Mouse (Mus musculus) thymus, adult 18-20 months (tissue): ENCODE measurements around the gene Nckipsd.
A peak's percentile ranks its signal among the peaks of the same experiment; 100 is the strongest.

Experiments used
- DNase-seq, 2 experiments: peaks; one replicate each; pipeline ENCODE4 v3.0.0; 2022; ENCODE audit warnings: mixed read lengths in 2 of 2

Nckipsd gene

DNA sequence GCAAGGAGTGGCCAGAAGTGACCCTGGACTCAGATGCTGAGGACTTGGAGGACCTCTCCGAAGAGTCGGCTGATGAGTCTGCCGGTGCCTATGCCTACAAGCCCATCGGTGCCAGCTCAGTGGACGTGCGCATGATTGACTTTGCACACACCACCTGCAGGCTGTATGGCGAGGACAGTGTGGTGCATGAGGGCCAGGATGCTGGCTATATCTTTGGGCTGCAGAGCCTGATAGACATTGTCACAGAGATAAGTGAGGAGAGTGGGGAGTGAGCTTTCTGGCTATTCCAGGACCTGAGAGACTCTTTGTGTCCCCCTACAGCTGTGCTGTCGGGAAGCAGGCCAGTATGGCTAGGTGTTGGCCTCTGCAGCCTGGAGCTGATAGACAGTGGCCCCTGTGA lies 2.4 kb upstream of the Nckipsd start:
- DNase-seq, result no peak

DNA sequence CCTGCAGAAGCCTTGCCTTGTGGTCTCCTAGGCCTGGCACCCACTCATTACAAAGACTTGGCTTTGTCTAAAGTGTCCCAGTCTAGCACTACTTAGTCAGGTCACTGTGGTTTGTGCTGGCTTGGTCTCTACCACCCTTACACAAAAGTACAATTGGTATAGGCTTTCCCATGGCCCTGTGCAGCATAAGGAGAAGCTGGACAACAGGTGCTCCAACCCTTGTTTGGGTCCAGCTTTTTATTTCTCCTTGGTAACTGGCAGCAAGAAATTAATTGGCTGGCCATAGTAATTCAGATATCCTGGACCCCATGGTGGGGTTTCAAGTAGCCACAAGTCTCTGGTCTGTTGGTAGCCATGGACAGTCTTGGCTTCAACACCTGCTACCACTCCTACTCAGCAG lies 1.8 kb upstream of the Nckipsd start:
- no peak for DNase-seq

DNA sequence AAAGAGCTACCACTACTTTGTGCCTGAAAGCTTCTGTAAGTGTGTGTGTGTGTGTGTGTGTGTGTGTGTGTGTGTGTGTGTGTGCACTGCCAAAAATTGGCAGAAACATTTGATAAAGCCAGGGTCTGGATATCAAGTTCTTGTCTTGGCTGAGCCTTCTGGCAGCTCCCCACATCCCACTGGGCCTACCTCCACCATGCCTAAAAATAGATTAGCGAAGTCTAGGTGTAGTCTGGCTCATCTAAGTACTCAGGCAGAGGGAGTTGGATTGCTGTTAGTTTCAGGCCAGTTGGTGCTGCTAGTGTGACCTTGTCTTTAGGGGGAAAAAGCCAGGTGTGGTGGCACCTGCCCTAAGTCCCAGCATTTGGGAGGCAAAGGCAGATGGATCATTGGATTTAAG lies 1.3 kb upstream of the Nckipsd start:
- no peak for DNase-seq

DNA sequence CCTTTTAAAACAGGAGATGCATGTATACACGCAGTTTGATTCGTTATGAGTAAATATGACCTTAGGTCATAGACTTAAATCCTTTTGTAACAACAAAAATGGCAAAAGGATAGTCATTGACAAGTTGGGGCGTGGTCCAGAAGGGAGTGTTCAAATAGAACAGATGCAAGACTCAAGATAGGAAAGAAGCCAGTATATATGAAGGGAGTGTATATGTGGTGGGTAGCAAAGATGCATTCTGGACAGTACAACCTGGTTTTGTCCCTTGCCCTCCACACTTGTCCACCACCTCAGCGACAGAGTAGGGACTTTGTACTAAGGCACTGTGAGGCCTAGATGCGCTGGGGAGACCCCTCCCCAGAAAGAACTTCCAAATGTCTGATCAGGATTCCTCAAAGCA lies 494 bp upstream of the Nckipsd start:
- no peak for DNase-seq

DNA sequence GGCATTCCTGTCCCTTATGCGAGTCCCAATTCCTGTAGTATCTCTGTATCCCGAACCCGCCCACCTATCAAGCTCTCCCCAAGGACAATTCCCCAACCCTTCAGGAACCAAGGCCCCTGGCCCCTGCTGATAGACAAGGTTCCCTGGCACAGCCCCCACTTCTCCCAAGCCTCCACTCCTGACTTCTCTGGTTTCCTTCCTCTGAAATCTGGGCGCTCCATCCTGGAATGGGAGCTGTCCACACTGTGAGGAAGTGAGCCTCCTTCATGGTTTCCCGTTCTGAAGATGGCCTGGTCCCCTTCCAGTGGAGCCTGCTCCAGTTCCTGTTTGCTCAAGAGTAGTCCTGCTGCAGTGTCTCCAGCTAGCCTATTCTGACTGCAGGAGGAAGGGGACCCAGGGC lies 1.0 kb downstream of the Nckipsd start:
- DNase-seq, result no peak

DNA sequence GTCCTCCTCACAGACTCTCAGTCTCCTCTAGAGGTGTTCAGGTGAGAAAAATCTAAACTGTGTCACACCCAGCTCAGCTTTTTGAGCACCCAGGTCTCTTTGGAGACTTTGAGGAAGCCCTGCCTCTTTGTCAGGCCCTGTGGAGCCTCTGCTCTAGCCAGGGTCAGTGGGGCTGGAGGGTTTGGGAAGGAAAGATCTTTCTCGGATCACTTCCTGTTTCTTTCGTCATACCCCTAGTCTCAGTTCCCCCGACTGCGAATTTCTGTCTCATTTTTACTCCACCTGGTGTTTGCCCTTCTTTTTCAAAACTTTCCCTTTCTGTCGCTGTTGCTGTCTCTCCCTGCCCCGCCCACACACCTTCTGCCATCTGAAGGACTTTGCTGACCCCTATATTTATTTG lies 1.6 kb downstream of the Nckipsd start:
- no peak for DNase-seq

DNA sequence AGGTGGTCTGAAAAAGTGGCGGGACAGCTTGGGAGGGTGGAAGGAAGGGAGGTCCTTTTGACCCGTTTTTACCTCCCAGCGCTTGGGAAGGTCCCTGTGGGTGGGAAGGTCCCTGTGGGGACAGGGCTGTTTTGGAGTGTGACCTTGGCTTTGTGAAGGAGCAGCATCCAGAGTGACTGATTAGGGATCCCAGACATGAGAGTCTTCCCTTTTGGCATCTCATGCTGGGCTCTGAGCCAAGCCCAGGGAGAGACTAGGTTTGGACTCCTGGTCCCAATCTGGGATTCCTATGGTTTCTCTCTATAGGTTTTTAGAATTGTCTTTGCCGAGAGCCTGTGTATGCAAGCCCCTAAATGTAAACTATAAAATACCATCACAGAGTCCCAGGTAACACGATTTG lies 2.3 kb downstream of the Nckipsd start:
- no peak for DNase-seq

DNA sequence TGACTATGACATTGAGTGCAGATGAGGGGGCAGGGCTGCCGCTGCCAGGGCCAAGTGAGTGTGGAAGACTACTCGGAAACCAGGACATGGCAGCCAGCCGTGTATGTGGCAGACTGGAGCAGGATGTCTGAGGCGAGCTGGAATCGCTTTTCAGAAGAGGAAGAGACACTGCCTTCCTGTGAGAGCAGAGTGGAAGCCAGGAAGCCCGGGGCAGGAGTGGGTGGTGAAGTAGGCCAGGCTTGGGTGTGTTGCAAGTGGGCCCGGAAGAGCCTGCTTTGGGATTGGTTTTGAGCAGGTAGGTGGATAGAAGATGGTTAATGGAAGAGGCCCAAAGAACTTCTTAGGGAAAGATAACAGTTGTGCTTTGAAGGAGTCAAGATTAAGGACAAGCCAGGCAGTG lies 7.4 kb downstream of the Nckipsd start:
- no peak for DNase-seq

DNA sequence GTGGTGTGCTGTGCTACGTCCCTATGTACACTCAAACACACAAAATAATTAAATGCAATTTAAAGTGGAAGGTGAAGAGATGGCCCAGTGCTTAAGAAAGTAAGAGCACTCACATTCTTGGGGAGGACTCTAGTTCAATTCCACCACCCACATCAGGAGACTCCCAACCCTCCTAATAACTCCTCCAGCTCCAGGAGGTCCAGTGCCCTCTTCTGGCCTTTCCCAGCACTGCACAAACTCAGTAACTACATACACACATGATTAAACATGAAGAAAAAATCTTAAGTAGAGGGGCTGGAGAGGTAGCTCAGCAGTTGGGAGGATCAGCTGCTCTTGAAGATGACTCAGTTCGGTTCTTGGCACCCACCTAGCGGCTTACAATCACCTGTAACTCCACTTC lies 11.3 kb downstream of the Nckipsd start:
- no peak for DNase-seq

DNA sequence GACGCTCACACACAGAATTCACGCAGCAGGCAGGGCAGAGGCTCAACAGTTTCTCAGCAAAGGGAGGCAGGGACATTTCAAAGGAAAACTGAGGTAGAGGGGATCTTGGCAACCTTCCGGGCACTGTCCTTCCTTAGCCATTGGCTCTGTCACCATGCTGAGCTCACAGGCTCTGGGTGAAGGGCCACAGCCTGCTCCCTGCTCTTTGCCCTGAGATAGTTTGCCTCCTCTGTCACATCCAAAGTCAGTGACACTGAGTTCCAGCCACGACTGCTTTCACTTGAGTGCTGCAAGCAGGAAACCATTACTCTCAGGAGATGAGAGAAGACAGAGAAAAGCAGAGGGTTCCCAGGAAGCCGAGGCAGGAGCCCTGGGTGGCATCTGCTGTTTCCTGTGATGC lies 11.9 kb downstream of the Nckipsd start:
- no peak for DNase-seq

DNA sequence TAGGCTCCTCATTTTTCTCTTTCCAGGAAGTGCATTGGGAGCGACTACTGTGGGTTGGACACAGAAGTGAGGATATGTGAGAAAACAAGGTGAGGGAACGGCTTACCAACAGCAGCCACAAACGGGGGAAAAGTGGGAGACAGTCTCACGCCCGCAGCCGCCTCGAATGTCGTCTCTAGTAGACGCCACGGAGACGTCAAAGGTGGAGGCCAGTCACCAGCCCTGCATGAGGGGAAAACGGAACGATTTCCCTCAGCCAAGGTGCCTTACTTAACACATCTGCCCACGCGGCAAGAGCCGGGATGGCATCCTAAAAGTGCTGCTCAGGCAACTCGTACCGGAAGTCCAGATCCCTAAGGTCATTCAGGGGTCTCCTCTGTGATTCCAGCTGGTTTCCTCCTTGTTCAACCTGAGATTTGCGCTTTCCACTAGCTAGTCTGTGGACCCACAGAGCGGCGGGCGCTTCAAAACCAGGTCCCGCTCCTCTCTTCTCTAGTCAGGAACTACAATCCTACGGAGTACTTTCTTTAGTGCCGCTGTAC lies 16.0 kb downstream of the Nckipsd start:
- DNase-seq, result no peak

DNA sequence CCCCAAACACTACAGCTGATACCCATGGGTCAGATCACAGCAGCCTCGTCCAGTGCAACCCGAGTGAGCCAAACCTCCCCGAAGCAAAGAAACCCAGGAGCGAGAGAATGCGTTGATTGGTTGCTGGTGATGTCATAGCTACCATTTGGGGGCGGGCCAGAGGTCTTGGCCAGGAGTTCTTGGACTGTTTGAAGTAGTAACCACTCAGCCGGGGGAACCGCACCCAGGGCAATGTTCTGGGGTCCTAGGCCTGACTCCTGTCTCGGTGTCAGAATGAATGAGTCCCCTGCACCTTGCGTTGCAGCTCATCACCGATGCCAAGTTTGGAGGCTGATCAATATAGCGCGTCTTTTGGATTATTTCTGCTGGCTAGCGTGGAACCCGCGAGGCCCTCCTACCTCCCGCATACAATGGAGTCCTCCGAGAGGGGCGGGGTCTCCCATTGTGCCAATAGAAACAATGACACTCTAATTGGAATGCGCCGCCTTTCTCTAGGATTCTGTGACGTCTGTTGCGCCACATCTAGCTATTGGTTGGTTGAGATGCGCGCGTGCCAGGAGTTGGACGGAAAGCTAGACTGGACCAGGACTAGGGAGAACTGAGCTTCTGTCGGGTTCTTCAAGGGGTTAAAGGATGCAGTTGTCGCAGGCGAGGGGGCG lies 16.7 kb downstream of the Nckipsd start:
- DNase-seq, result no peak

DNA sequence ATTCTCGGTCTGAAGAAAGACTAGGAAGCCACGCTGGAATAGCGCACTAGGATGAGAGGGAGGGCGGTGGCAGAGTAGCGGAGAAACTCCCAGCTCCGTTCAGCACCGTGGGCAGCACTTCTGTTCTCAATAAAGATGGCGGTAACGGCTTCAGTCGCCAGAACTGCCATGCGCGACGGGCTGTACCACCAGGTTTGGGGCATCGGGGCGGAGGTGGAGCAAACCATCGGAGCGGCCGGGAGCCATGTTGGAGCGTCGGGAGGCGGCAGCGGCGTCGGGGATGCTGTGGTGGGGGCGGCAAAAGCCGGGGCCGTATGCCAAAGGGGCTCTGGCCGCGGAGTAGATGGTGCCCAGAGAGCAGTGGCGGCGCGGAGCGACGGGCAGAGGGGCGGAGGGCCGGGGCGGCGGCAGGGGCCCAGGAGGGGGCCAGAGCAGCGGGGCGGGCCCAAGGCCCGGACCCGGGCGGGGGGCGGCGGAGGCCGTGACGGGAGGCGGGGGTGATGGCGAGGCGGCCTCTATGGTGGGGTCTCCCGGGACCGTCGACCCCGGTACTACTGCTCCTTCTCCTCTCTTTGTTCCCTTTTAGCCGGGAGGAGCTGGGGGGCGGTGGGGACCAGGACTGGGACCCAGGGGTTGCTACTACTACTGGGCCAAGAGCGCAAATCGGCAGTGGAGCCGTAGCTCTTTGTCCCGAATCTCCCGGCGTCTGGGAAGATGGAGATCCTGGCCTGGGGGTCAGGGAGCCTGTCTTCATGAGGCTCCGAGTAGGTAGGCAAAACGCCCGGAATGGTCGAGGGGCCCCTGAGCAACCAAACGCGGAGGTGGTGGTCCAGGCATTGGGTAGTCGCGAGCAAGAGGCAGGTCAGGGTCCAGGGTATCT lies 17.9 kb downstream of the Nckipsd start, which contains the start of gene Celsr3:
Gene Celsr3 (plus strand): TSS at position 501 of the 880 bp plus-strand sequence.
- no peak for DNase-seq

DNA sequence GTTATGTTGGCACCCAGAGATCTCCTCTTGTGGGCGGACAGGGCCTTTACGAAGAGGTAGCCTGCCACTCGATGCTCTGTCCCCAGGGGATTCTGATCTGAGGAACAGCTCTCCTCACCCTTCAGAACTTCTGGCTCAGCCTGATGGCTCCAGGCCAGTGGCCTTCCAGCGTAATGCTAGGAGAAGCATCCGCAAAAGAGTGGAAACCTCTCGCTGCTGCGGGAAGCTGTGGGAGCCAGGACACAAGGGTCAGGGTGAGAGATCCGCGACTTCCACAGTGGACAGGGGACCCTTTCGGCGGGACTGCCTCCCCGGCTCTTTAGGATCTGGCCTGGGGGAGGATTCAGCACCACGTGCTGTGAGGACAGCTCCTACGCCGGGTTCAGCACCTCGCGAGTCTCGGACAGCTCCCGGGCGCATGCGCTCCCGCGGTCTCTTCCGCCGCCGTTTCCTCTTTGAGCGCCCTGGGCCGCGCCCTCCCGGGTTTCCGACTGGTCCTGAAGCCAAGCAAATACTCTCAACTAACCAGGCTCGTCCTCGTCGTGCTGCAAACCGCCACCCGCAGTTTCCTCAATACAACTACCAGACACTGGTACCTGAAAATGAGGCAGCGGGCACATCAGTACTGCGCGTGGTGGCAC lies 18.7 kb downstream of the Nckipsd start:
- DNase-seq, result peak; percentile 46 to 59

DNA sequence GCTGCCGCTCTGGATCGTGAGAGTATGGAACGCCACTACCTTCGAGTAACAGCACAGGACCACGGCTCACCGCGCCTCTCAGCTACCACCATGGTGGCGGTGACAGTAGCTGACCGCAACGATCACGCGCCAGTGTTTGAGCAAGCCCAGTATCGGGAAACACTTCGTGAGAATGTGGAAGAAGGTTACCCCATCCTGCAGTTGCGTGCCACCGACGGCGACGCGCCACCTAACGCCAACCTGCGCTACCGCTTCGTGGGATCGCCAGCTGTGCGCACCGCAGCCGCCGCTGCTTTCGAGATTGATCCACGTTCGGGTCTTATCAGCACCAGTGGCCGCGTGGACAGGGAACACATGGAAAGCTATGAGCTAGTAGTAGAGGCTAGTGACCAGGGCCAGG lies 19.3 kb downstream of the Nckipsd start:
- no peak for DNase-seq

DNA sequence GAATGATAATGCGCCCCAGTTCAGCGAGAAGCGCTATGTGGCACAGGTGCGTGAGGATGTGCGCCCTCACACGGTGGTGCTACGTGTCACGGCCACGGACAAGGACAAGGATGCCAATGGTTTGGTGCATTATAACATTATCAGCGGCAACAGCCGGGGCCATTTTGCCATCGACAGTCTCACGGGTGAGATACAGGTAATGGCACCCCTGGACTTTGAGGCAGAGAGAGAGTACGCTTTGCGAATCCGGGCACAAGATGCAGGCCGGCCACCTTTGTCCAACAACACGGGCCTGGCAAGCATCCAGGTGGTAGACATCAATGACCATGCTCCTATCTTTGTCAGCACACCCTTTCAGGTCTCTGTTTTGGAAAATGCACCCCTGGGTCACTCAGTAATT lies 19.7 kb downstream of the Nckipsd start:
- no peak for DNase-seq

DNA sequence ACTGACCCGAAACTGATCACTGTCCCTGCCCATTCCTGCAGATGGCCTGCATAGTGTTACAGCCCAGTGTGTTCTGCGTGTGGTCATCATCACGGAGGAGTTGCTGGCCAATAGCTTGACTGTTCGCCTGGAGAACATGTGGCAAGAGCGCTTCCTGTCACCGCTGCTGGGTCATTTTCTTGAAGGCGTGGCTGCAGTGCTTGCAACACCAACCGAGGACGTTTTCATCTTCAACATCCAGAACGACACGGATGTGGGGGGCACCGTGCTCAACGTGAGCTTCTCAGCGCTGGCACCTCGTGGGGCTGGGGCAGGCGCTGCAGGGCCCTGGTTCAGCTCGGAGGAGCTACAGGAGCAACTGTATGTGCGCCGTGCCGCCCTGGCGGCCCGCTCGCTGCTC lies 23.5 kb downstream of the Nckipsd start:
- no peak for DNase-seq

DNA sequence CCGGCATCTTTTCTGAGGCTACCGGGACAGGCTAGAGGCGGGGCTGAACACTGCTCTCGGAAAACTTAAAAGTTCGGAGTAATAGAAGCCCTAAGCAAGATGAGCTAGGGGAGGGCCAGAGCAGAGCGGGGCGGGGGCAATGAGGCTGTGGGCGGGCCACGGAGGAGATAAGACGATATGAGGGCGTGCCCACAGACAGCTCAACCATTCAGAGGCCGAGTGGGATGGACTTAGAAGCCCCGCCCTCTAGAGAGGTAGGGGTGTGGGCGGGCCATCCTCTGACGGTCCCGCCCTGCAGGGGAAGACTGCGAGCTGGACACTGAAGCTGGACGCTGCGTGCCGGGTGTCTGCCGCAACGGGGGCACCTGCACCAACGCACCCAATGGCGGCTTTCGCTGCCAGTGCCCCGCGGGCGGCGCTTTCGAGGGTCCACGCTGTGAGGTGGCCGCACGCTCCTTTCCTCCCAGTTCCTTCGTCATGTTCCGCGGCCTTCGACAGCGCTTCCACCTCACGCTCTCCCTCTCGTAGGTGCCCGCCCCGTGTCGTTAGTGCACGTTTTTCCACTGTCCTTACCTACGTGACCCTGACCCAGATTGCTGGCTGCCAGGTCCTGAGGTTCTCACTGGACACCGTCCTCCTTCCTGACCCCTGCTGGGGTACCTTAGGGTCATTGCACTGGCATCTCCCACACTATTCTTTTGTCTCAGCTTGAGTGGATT lies 24.4 kb downstream of the Nckipsd start:
- peak; percentile 62 for DNase-seq

DNA sequence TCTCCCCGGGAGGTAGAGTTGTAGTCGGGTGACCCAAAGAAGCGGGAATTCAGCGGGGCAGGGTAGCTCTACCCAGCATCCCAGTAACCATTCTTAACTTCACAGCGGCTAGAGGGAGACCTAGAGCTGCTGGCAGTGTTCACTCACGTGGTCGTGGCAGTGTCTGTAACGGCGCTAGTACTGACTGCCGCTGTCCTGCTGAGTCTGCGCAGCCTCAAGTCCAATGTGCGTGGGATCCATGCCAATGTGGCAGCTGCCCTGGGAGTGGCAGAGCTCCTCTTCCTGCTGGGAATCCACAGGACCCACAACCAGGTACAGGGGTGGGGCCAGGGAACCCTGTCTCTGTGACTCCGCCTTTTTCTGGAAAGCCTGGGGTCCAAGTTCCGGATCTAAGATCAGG lies 34.8 kb downstream of the Nckipsd start:
- DNase-seq, result no peak

DNA sequence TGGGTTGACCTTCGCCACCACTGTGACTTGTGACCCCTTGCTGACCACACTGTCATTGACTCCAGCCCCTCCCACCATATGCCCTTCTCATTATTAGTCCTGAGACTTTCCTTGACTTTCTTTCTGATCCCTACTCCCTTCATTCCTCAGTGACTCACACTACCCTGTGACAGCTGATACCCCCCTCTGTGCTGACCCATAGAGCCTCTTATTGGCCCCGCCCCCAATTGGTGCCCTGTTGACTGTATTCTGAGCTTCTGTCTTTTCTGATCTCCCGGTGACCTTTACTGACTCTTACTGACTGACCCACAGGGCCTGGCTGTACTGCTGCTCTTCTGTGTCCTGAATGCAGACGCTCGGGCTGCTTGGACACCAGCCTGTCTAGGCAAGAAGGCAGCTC lies 37.2 kb downstream of the Nckipsd start:
- no peak for DNase-seq

DNA sequence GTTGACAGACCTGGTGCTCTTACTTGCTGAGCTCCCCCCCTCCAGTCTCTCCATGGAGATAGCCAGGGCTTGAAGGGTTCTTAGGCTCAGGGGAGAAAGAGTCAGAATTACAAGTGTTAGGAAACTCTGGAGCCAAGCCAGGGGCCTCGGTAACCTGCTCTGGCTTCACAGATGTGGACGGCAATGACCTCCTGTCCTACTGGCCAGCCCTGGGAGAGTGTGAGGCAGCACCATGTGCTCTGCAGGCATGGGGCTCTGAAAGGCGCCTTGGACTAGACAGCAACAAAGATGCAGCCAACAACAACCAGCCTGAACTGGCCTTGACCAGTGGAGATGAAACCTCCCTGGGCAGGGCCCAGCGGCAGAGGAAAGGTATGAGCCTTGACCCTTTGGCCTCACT lies 39.2 kb downstream of the Nckipsd start:
- DNase-seq, result no peak

DNA sequence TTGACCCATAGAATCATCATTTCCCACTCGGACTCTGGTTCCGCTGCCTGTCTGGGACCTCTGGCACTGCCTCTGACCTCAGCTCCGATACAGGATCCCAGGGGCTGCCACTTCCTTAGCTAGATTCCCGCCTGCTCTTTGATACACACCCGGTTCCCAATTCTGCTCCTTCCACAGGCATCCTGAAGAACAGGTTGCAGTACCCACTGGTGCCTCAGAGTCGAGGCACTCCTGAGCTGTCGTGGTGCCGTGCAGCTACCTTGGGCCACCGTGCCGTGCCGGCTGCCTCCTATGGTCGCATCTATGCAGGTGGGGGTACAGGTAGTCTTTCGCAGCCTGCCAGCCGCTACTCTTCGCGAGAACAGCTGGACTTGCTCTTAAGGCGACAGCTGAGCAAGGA lies 40.3 kb downstream of the Nckipsd start:
- no peak for DNase-seq

DNA sequence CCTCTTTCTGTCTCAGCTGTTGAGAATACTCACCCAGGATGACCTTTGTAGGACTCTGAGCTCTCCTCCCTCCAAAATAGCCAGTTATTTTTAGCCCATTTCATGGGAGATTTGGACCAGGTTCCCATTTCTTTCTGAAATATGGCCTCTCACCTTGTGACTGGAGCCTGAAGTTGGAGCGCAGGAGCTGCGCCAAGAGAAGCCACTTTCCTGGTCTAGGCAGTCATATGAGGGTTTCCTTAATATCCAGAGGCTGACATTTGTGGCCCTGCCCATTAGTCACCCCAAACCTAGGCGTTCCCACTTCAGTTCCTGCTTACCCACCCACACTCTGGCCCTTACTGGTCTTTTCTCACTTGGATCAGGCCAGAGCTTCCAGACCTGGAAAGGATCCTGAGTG lies 44.8 kb downstream of the Nckipsd start, which contains the start of gene Slc26a6:
Gene Slc26a6 (plus strand): TSS at position 308 of the 400 bp plus-strand sequence.
- DNase-seq, result no peak
